Mouse (Mus musculus) liver, embryonic 14.5 days (tissue): ENCODE measurements at regions not wholly inside any gene's neighbourhood (a gene's known extent, or its start where the extent isn't known, plus 50 kb on each side); places are given as distances from the start of the nearest gene placed in this dataset.

Experiments used
- ATAC-seq: fragments of 200-750 bp; cut with Nextera tagmentation; 2 replicates; pipeline ENCODE4 v1.8.0; 2017; ENCODE audit warnings: moderate number of reproducible peaks, mild to moderate bottlenecking, moderate library complexity; ENCODE audit not compliant: insufficient read depth
- DNase-seq, 3 experiments: peaks; one replicate each; pipeline ENCODE4 v3.0.0-alpha.2; 2012 to 2013; ENCODE audit warnings: low read depth in 3 of 3, low spot score in 3 of 3
- H3K27ac ChIP-seq: fragments of 300-500 bp; sonication (generic); 2 replicates; pipeline ENCODE4 v1.5.1; 2014; ENCODE audit warnings: moderate library complexity, mild to moderate bottlenecking, control low read depth, inconsistent platforms
- H3K27me3 ChIP-seq: fragments of 300-500 bp; sonication (generic); 2 replicates; pipeline ENCODE4 v1.6.1; 2014; ENCODE audit warnings: mild to moderate bottlenecking, low read length, moderate library complexity; ENCODE audit not compliant: control insufficient read depth, insufficient read depth
- H3K36me3 ChIP-seq: fragments of 300-500 bp; sonication (generic); replicated peaks from 2 replicates; pipeline ENCODE4 v1.6.1; 2014; ENCODE audit warnings: low read depth; ENCODE audit not compliant: control insufficient read depth, insufficient read depth
- H3K4me1 ChIP-seq, 2 experiments: fragments of 200-500 bp in 1 of 2; fragments of 300-500 bp in 1 of 2; sonication (generic) in 1 of 2; replicated peaks; 2 replicates each; pipeline ENCODE4 v1.6.1; 2012 to 2014; ENCODE audit warnings: antibody characterized with exemption in 1 of 2, inconsistent platforms in 1 of 2, low read length in 1 of 2; ENCODE audit not compliant: control insufficient read depth in 2 of 2, insufficient read depth in 2 of 2
- H3K4me2 ChIP-seq: fragments of 300-500 bp; sonication (generic); 2 replicates; pipeline ENCODE4 v1.6.1; 2014; ENCODE audit warnings: low read depth, mild to moderate bottlenecking, control low read depth, moderate library complexity
- H3K4me3 ChIP-seq, 2 experiments: fragments of 200-500 bp in 1 of 2; fragments of 300-500 bp in 1 of 2; sonication (generic) in 1 of 2; 2 replicates each; pipeline ENCODE4 v1.5.1; 2012 to 2014; ENCODE audit warnings: low read depth in 2 of 2, low read length in 2 of 2, mild to moderate bottlenecking in 2 of 2, control low read depth in 1 of 2, inconsistent platforms in 1 of 2, moderate library complexity in 1 of 2; ENCODE audit not compliant: insufficient read depth in 1 of 2
- H3K9ac ChIP-seq: fragments of 300-500 bp; sonication (generic); replicated peaks from 2 replicates; pipeline ENCODE4 v1.6.1; 2014; ENCODE audit warnings: mild to moderate bottlenecking, control low read depth, moderate library complexity
- H3K9me3 ChIP-seq: fragments of 300-500 bp; sonication (generic); 2 replicates; pipeline ENCODE4 v1.6.1; 2016; ENCODE audit warnings: low read length, mixed read lengths; ENCODE audit not compliant: control insufficient read depth
- CTCF ChIP-seq: IDR thresholded peaks from 2 replicates; pipeline ENCODE4 v1.5.1; 2016; ENCODE audit warnings: antibody characterized with exemption, low read depth, control low read depth
- EP300 ChIP-seq: IDR thresholded peaks from 2 replicates; pipeline ENCODE4 v1.6.1; 2016; ENCODE audit warnings: antibody characterized with exemption, low read depth
- WGBS: fragments of 180-500 bp; shearing (Covaris S2); extraction: QIAGEN DNeasy Blood & Tissue Kit; methylation state at CpG from one replicate; pipeline ENCODE4 v1.1.7; 2014; ENCODE audit not compliant: insufficient replicate concordance; 5-methylcytosine and 5-hydroxymethylcytosine counted together

DNA sequence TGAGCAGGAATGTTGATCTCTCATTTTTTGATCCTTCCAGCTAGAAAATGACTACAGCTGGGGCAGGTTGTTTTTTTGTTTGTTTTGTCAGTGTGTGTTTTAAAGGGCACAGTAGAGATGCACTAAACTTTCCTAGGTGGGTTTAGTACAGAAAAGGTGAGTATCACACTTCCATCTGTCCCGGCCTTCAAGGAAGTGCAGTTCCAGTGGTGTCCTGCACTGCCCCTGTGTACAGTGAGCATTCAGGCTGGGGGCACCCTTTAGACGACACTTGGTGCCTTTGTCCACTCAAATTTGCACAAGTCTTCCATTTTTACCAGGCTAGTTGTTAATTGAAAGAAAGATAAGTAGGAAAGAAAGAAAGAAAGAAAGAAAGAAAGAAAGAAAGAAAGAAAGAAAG lies 218.8 kb upstream of the Trib2 start:
- Histone ChIP-seq H3K36me3 (no peaks in the 10 kb centered on the region), H3K4me3 (no peak overlapping the region), H3K4me1 (0 out of 4 replicates have a peak, but pooled peaks cover 0 to 3% of the 10 kb centered on the region in 2 experiments), H3K9ac (no peak overlapping the region), H3K9me3 (no peaks in the 10 kb centered on the region), H3K4me2 (no peak overlapping the region), H3K27ac (no peak overlapping the region), H3K27me3 (no peaks in the 10 kb centered on the region)
- TF ChIP-seq EP300 (no peak), CTCF (no peak)
- 53% methylated on average over 2 of the region's 2 CpGs for WGBS
- ATAC-seq (no peak), DNase-seq (no peak)

DNA sequence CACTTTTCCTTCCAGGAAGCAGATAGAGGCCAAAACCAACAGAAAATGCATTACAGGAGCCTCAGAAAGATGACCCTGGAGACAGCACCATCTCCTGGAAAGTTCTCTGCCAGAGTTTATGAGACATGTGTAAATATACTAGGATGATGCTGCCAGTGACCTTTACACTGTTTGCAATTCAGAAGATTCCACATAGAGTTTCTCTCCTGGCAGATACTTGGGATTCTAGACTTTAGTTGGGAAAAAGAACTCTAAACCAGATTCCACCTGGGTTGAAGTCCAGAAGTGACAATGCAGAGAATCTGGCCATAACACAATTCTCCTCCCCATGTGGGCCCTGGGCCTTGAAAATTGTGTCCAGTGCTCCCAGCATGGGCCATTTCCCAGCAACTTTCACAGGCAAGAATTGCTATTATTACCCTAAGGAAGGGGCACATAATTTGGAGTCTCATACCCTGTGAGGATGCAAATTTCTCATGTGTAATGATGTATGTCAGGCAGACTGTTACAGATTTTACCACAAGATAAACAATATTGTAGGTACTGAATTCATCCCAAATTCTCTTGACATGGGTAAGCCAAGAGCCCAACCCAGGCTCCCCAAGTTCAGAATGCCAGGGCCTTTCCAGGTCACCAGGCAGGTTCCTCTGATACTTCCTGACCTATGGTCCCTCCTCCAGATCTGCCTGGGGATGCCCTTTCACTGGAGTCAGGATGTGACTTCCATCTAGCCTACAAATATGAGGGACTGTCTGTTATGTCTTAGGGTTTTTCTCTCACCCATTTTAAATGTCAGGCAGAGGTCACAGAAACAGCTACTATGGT lies 218.2 kb upstream of the Trib2 start:
- Histone ChIP-seq H3K4me3 (no peak overlapping the region), H3K36me3 (no peaks in the 10 kb centered on the region), H3K4me2 (no peak overlapping the region), H3K27me3 (no peaks in the 10 kb centered on the region), H3K4me1 (0 out of 4 replicates have a peak, but pooled peaks cover 0 to 3% of the 10 kb centered on the region in 2 experiments), H3K9ac (no peak overlapping the region), H3K27ac (no peak overlapping the region), H3K9me3 (no peaks in the 10 kb centered on the region)
- no peak for DNase-seq
- TF ChIP-seq EP300, result no peak
- no peak for TF ChIP-seq CTCF
- ATAC-seq, result no peak

DNA sequence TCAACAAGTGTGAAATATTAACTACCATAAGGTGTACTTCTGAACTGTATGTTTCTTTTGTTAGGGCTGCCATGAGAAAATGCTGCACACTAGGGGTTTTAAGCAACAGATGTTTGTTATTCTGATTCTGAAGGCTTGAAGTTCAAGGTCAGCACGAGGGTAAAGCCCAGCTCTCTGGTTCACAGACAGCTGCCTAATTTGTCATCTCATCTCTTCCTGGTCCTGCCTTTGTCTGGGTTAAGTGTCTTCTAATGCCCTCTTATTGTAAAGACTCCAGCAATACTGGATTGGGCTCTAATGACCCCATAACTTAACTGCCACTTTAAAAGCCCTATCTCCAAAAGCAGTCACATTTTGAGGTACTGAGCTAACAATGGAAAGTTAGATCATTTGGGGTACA lies 209.9 kb upstream of the Trib2 start:
- Histone ChIP-seq H3K9ac (no peak overlapping the region), H3K4me3 (no peak overlapping the region), H3K4me1 (peaks cover 0 to 12% of the 10 kb centered on the region in 2 experiments; a peak in 2 of 4 replicates), H3K9me3 (no peaks in the 10 kb centered on the region), H3K36me3 (no peaks in the 10 kb centered on the region), H3K27ac (no peak overlapping the region), H3K27me3 (no peaks in the 10 kb centered on the region), H3K4me2 (no peak overlapping the region)
- TF ChIP-seq EP300, result no peak
- WGBS, result 19% methylated on average over 1 of the region's 1 CpGs
- DNase-seq, result no peak
- no peak for ATAC-seq

DNA sequence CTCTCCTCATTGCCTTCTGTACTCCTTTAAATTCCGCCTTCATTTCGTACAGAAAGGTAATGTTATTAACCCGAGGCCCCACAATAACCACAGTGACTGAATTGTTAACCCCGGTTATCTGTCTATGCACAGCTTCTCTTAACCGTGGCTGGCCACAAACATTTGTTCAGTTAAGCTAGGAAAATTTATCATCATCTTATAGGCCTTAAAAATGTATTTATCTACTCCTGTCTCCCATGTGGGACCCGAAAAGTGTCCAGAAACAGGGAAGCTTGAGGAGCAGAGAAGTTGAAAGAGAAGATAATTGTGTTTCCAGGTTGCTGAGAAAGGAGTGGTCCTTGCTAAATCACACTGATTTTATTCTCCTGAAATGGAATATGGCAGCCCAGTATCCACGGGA lies 206.6 kb upstream of the Trib2 start:
- Histone ChIP-seq H3K4me3 (no peak overlapping the region), H3K9ac (no peak overlapping the region), H3K9me3 (no peaks in the 10 kb centered on the region), H3K36me3 (no peaks in the 10 kb centered on the region), H3K4me2 (no peak overlapping the region), H3K4me1 (peaks cover 0 to 17% of the 10 kb centered on the region in 2 experiments; a peak in 2 of 4 replicates), H3K27ac (no peak overlapping the region), H3K27me3 (no peaks in the 10 kb centered on the region)
- no peak for DNase-seq
- peak; percentile 26; the same call in 1 of the 2 replicates for ATAC-seq
- TF ChIP-seq CTCF (no peak), EP300 (peak; percentile 62)
- 18% methylated on average over 7 of the region's 7 CpGs for WGBS

DNA sequence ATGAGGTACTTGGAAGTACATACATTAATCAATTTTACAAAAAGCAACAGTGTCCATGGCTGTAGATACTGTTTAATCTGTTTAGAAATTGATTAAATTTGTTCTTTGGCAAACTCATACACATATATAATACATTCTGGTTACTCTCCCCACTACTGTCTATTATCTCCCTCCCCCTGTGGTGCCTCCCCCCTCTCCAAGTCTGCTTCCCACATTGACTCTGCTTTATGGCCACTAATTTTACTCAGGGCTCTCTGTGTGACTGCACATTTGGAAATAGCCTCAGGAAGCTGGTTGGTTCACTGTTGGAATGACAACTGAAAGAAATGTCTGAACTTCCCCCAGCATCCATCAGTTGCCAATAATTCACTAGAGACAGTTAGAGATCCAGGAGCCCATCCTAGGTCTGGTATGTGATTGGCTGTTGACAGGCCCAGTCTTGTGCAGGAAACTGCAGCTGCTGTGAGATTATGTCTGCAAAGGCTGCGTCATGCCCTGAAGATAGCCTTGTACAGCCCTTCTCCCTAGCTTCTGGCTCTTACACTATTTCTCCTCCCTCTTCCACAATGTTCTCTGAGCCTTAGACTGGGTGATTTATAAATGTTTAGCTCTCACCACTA lies 204.6 kb upstream of the Trib2 start:
- H3K36me3 ChIP-seq, result no peaks in the 10 kb centered on the region
- peak in 2 of 3 experiments; percentile 26 to 33 for DNase-seq
- ATAC-seq, result peak; percentile 74
- H3K4me3 ChIP-seq, result no peak overlapping the region
- peaks cover 0 to 17% of the 10 kb centered on the region in 2 experiments; a peak in 2 of 4 replicates for H3K4me1 ChIP-seq
- H3K27me3 ChIP-seq, result no peaks in the 10 kb centered on the region
- H3K9me3 ChIP-seq, result no peaks in the 10 kb centered on the region
- TF ChIP-seq CTCF, result no peak
- peak; percentile 40 for TF ChIP-seq EP300
- no peak overlapping the region for H3K4me2 ChIP-seq
- H3K9ac ChIP-seq, result no peak overlapping the region
- no peak overlapping the region for H3K27ac ChIP-seq
- WGBS, result 14% methylated on average over 1 of the region's 1 CpGs
